Mouse (Mus musculus) monocyte, adult 59 days (primary cell): ENCODE data around the gene Gm5849. TPM values are rescaled to one million over a fixed set of nuclear protein-coding genes. Genes with fewer than 3 reads are reported as not detected.

Experiments used
- total RNA-seq, 2 experiments: library from RNA; stranded (reverse); gene quantifications; one replicate each; pipeline ENCODE4 v1.2.4; 2023

Gm5849 gene
- not detected for total RNA-seq

GRCm38 (mm10) chr3:90777776-90778175 lies at the start of gene Gm5849:
Gene Gm5849 (minus strand): TSS chr3:90777876.

GRCm38 (mm10) chr3:90726606-90727005 lies 51.1 kb downstream of the Gm5849 start, which contains the start of gene Pglyrp4:
Gene Pglyrp4 (plus strand): TSS chr3:90726906.

Other genes starting within 250 kb of the Gm5849 start
- gene S100a16, start 240.6 kb downstream of the Gm5849 start, total RNA-seq = not detected
- gene S100a3, start 217.3 kb downstream of the Gm5849 start, total RNA-seq = 1 to 10 TPM in 1 of 2 experiments, not detected in 1; 1.0 TPM
- gene S100a2, start 187.6 kb downstream of the Gm5849 start, total RNA-seq = not detected
- gene Gm42674, start 176.0 kb downstream of the Gm5849 start, total RNA-seq = not detected
- 1,000 to 10,000 TPM; 1,255 to 1,377 TPM for gene S100a4, start 174.1 kb downstream of the Gm5849 start, total RNA-seq
- gene S100a5, start 169.4 kb downstream of the Gm5849 start, total RNA-seq = not detected
- gene S100a6, start 165.0 kb downstream of the Gm5849 start, total RNA-seq = 100 to 1,000 TPM; 672 to 834 TPM
- not detected for gene S100a7a, start 123.9 kb downstream of the Gm5849 start, total RNA-seq
- 10 to 100 TPM in 1 of 2 experiments, 1 to 10 TPM in 1; 9.4 to 13.9 TPM for gene S100a8, start 108.9 kb downstream of the Gm5849 start, total RNA-seq
- gene S100a9, start 82.2 kb downstream of the Gm5849 start, total RNA-seq = 10 to 100 TPM; 10.3 to 13.2 TPM
- not detected for gene Pglyrp4, start 51.0 kb downstream of the Gm5849 start, total RNA-seq